Mouse (Mus musculus): ENCODE results near the gene Klc1.

GRCm38 (mm10) chr12:111712476-111712875 is 46.2 kb upstream of the Klc1 start:
- TF ChIP-seq CTCF (IDR thresholded peaks at IDR 0.05; ENCODE audit: low read depth) (no peak), EP300 (IDR thresholded peaks at IDR 0.05; ENCODE audit: low read depth) (no peak)

Measured in heart, postnatal 0 days (tissue).